Mouse (Mus musculus): ENCODE measurements around the gene Lonp1.
"Not testable (repeated sequence)": the region's sequence is repeated elsewhere in the genome, so short reads cannot be mapped to it uniquely, and the experiment has no call there.

Lonp1 gene

GRCm38 (mm10) chr17:56626754-56627470 is at the start of gene Lonp1:
Gene Lonp1, minus strand, starts transcription at chr17:56626887.
- peak; percentile 99 for DNase-seq (ENCODE audit: low read depth, low spot score)

GRCm38 (mm10) chr17:56673647-56674416 is 47.1 kb upstream of the Lonp1 start:
- DNase-seq (ENCODE audit: low read depth, low spot score) = no peak

- DNase-seq (ENCODE audit: low read depth, low spot score) = peak; percentile 99
Measured at GRCm38 (mm10) chr17:56672941-56673646, 46.4 kb upstream of the Lonp1 start, which contains the start of gene Ranbp3. Gene Ranbp3, plus strand, starts transcription at chr17:56673294.

DNA sequence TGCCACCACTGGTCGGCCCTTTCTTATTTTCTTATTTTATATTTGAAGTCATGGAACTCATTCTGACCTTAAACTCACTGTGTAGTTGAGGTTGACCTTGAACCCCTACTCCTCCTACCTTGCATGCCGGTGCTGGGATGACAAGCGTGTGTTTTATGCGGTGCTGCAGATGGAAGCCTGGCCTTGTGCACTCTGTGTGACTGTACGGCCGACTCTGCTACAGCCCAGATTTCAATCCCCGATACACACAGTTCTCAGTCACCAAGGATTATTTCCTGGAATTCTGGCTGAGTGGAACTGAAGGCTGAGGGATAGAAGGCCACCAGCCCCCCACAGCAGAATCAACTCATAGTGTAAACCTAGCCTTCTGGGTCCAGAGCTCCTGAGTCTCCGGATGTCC is 43.1 kb upstream of the Lonp1 start:
- no peak for DNase-seq (ENCODE audit: low read depth, low spot score)

- peak; percentile 83 for DNase-seq (ENCODE audit: low read depth, low spot score)
Measured at GRCm38 (mm10) chr17:56668384-56669144, 41.9 kb upstream of the Lonp1 start.

GRCm38 (mm10) chr17:56667591-56667990 is 40.9 kb upstream of the Lonp1 start:
- no peak for DNase-seq (ENCODE audit: low read depth, low spot score)

GRCm38 (mm10) chr17:56666384-56666783 is 39.7 kb upstream of the Lonp1 start:
- no peak for DNase-seq (ENCODE audit: low read depth, low spot score)

GRCm38 (mm10) chr17:56664333-56664732 is 37.6 kb upstream of the Lonp1 start:
- peak; percentile 59 for DNase-seq (ENCODE audit: low read depth, low spot score)

DNA sequence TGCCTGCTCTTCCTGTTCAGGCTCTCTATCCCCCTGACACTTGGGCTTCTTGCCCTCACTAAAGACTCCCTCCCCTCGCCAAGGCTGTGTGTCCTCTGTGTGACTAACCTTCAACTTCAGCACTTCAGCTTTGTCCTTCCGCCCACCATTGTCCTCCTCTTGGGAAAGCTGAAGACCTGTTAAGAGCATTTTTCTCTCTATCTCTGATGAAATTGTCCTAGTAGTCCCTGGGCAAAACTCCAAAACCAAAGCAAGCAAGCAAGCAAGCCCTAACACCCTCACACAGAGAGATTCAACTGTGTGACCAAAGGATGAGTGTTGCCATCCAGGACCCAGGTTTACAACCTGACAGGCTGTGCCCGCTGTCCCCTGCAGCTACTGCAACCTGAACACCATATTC is 37.0 kb upstream of the Lonp1 start:
- no peak for DNase-seq (ENCODE audit: low read depth, low spot score)

GRCm38 (mm10) chr17:56656171-56656570 is 29.5 kb upstream of the Lonp1 start:
- no peak for DNase-seq (ENCODE audit: low read depth, low spot score)

- no peak for DNase-seq (ENCODE audit: low read depth, low spot score)
Measured at GRCm38 (mm10) chr17:56655311-56655710, 28.6 kb upstream of the Lonp1 start.

DNA sequence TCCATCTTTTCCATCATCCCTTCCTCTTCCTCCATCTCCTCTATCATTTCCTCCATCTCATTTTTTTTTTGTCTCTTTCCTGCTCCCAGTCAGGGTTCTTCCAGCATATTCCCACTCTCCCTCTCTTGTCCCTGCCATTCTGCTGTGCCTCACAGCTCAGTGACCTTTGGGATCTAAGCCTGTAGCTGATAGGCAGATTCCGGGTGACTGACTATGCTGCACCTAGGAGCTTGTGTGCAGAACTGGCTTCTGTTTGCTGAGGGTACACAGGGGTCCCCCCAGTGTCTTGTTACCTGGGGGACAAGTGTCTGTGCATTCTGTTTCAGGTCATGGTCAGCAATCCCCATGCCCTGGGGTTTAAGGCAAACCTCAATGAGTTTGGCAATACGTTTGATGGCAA is 28.1 kb upstream of the Lonp1 start:
- no peak for DNase-seq (ENCODE audit: low read depth, low spot score)

- no peak for DNase-seq (ENCODE audit: low read depth, low spot score)
Measured at GRCm38 (mm10) chr17:56651801-56652200, 25.1 kb upstream of the Lonp1 start.

DNA sequence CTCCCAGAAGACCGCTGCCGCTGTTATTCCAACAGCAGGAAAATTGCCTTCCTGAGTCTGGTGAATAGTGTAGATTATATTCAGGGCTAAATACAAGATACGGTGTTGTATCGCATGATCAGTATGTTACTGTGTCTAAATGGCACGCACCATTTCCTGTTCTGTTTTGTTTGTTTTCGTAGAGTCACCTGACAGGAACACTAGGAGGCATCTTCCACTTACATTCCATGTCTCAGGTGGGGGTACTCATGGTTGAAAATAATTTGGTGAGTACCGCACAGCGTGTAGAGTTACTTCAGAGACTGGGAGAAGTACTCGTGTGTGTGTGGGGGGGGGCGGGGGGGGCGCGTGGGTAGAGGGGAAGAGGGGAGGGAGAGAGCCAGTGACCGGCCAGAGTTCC is 20.9 kb upstream of the Lonp1 start:
- no peak for DNase-seq (ENCODE audit: low read depth, low spot score)

DNA sequence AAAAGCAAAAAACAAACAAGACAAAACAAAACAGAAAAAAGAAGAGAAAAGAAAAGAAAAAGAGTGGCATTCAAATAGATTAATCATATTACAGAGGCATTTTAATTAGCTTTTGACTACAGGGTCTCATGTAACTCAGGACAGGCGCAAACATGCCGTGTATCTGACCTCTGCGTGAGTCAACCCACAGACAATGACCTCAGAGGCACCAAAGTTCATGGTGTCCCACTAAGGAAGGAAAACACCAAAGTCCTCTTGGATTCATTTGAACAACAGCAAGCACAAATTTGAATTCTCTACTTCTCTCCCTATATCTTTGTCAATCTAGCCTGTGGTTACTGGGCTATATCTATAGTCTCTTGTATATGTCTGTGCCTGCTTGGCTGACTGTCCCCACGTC is 16.6 kb upstream of the Lonp1 start:
- no peak for DNase-seq (ENCODE audit: low read depth, low spot score)

DNA sequence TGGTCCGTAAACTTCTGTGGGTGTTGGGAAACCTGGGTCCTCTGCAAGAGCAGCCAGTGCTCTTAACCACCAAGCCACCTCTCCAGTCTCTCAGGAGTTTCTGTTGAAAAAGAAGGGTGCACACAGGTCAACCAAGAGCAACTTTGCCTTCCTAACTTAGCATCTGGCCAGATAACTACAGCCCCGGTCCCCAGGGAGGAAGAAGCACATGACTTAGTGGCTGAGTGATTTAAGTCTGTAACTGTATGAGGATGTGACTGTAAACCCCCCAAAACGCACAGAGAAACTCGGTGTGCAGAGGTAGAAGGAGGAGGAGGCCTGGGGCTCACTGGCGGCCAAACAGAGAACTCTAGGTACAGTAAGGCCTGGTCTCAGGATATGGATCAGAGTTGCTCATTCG is 7.3 kb upstream of the Lonp1 start:
- DNase-seq (ENCODE audit: low read depth, low spot score) = no peak

- no peak for DNase-seq (ENCODE audit: low read depth, low spot score)
Measured at GRCm38 (mm10) chr17:56631807-56632206, 5.1 kb upstream of the Lonp1 start.

DNA sequence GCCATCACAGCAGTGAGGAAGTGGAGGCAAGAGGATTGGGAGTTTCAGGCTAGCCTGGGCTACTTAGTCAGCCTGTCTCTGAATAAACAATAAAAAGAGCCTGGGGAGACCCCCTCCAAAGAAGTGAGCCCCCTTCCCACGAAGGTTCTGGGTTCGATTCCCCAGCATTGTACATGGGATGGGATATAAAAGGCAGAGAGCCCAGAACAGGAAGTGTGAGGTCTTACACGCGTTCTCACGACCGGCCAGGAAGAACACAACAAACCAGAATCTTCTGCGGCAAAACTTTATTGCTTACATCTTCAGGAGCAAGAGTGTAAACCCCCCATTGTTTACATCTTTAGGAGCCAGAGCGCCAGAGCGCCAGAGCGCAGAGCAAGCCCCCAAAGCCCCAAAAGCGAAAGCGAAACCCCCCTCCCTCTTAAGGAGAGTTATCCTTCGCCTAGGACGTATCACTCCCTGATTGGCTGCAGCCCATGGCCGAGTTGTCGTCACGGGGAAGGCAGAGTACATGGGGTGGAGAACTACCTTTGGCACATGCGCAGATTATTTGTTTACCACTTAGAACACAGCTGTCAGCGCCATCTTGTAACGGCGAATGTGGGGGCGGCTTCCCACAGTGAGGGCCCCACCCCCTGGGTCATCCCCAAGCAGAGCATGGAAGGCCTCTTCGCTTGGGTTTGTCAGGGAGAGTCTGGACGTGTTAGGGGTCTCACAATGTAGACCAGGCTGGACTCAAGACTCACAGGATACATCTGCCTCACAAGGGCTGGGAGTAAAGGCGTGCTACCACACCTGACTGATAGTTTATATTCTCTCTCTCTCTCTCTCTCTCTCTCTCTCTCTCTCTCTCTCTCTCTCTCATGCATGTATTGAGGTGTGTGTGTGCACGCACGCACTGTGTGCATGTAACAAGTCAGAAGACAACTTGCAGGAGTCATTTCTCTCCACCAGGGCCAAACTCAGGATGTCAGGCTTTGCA is 3.4 kb upstream of the Lonp1 start:
- DNase-seq (ENCODE audit: low read depth, low spot score) = not testable (repeated sequence)

DNA sequence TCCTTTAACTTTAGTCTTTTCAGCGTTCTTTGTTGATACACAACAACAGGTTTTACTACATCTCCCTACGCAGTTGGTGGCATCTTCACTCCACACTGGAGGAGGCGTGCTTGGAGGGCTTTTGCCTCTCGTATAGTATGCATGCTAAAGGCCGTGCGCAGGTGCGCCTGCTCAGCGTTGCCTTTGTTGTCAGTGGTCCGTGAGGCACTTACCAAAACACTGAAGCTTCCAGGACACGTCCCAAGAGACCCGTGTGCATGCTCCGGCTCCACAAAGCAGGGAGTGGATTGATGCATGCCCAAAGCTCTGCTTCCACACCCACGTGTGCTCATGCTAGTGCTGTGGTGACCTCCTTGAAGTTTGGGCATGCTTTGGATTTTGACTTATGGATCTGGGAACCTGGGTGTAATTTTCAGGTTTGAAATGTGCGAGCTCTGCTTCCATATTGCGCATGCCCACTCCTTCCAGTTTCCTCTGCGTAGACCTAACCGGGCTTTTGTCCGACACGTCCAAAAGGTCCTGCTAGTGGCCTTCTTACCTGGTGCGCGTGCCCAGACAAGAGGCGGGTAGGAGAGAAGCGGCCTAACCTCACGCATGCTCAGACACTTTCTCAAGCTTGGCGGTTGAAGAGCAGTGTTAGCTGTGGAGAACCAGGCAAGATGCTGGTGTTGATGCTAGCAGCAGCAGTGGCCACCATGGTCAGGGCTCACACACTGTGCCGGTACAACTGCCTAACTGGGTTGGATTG is 1.0 kb upstream of the Lonp1 start, which contains the start of gene Catsperd:
Gene Catsperd (plus strand): TSS at position 614 of the 748 bp plus-strand sequence.
- peak; percentile 42 for DNase-seq (ENCODE audit: low read depth, low spot score)

GRCm38 (mm10) chr17:56626260-56626659 is 427 bp downstream of the Lonp1 start:
- no peak for DNase-seq (ENCODE audit: low read depth, low spot score)
